In genomic region chr6:114462747-114463146, GRCm38 (mm10) we compare ENCODE assay signal across 9 mouse cellular contexts.
DNase-seq lines count a peak whose midpoint lies in the region; ATAC-seq lines count a peak whose summit lies in the region.
"Had no signal": no experiment of that assay in that cellular context is flagged by ENCODE, and none has a peak within 500 bp of the region (broad histone marks: within the 10 kb centered on the region; RNA-seq: fewer than 3 reads in every experiment).

No protein-coding gene starts in this region.

- H3K4me2 ChIP-seq in kidney, embryonic 16.5 days (replicated peaks; ENCODE audit: low read depth, low read length): no peak overlapping the region
- H3K4me2 ChIP-seq: embryonic facial prominence, embryonic 12.5 days had no signal

- peak; percentile 16 for DNase-seq in kidney, adult 18-20 months
- peak; percentile 20 for DNase-seq in urinary bladder, postnatal 14 days (ENCODE audit: low spot score)
- no peak for DNase-seq in urinary bladder, postnatal 36 days (ENCODE audit: low spot score in 2 of 2)
- peak; percentile 28 for DNase-seq in embryonic facial prominence, embryonic 10.5 days (ENCODE audit: low spot score)
- DNase-seq in frontal cortex, postnatal 10 days (ENCODE audit: low spot score in 2 of 2): no peak

- H3K27me3 ChIP-seq in kidney, embryonic 16.5 days (ENCODE audit: insufficient read depth, low read length): no peaks in the 10 kb centered on the region
- H3K27me3 ChIP-seq in embryonic facial prominence, embryonic 10.5 days (replicated peaks; ENCODE audit: low read depth, poor library complexity, severe bottlenecking): no peaks in the 10 kb centered on the region
- H3K27me3 ChIP-seq: embryonic facial prominence, embryonic 12.5 days had no signal

- peaks cover 6% of the 10 kb centered on the region; the same call in 1 of the 2 replicates for H3K9me3 ChIP-seq in kidney, embryonic 16.5 days (ENCODE audit: low read length)
- peaks cover 9% of the 10 kb centered on the region; the same call in 1 of the 2 replicates for H3K9me3 ChIP-seq in embryonic facial prominence, embryonic 10.5 days
- H3K9me3 ChIP-seq: embryonic facial prominence, embryonic 12.5 days had no signal

- WGBS in kidney, embryonic 16.5 days: 28% methylated on average over 4 of the region's 4 CpGs
- WGBS in embryonic facial prominence, embryonic 10.5 days: 25% methylated on average over 4 of the region's 4 CpGs

- H3K9ac ChIP-seq in kidney, embryonic 16.5 days (replicated peaks; ENCODE audit: low read length): no peak overlapping the region
- H3K9ac ChIP-seq: embryonic facial prominence, embryonic 12.5 days had no signal

- H3K36me3 ChIP-seq in kidney, embryonic 16.5 days (ENCODE audit: insufficient read depth, low read length): no peaks in the 10 kb centered on the region
- H3K36me3 ChIP-seq in embryonic facial prominence, embryonic 10.5 days (replicated peaks): no peaks in the 10 kb centered on the region
- H3K36me3 ChIP-seq: embryonic facial prominence, embryonic 12.5 days had no signal

- peaks cover 12% of the 10 kb centered on the region for H3K4me1 ChIP-seq in kidney, embryonic 16.5 days (ENCODE audit: insufficient read depth, low read length)
- H3K4me1 ChIP-seq in embryonic facial prominence, embryonic 10.5 days: peaks cover 23% of the 10 kb centered on the region

- no peak overlapping the region for H3K27ac ChIP-seq in kidney, embryonic 16.5 days (ENCODE audit: low read length)
- H3K27ac ChIP-seq in embryonic facial prominence, embryonic 10.5 days (replicated peaks): no peak overlapping the region
- H3K27ac ChIP-seq: embryonic facial prominence, embryonic 12.5 days had no signal

- H3K4me3 ChIP-seq in kidney, embryonic 16.5 days (ENCODE audit: low read length): no peak overlapping the region
- H3K4me3 ChIP-seq in embryonic facial prominence, embryonic 10.5 days: no peak overlapping the region
- H3K4me3 ChIP-seq: embryonic facial prominence, embryonic 12.5 days; myocyte had no signal

- ATAC-seq in kidney, embryonic 16.5 days (ENCODE audit: low FRiP score, low TSS enrichment): no peak
- ATAC-seq in inflammation-experienced regulatory T-cells, adult 6 months: no peak

Comparison
In these comparisons a context has a peak if more than half of its experiments do, and no peak if none do; other contexts are left out.
1. DNase-seq: peak in kidney, adult 18-20 months (single experiment), urinary bladder, postnatal 14 days (single experiment) and embryonic facial prominence, embryonic 10.5 days (single experiment); none in urinary bladder, postnatal 36 days (0 of 2) and frontal cortex, postnatal 10 days (0 of 2).